Mouse (Mus musculus) megakaryocyte, embryonic 14.5 days (primary cell): ENCODE data around the gene Tbce.

Experiments
- FLI1 ChIP-seq: IDR thresholded peaks from 2 replicates; pipeline ENCODE4 v1.6.1; 2012; ENCODE audit warnings: low read length, inconsistent platforms, mixed read lengths
- GATA1 ChIP-seq: IDR thresholded peaks from 3 replicates; pipeline ENCODE4 v1.6.1; 2012; ENCODE audit warnings: mixed read lengths, low read length, inconsistent platforms, borderline replicate concordance

DNA sequence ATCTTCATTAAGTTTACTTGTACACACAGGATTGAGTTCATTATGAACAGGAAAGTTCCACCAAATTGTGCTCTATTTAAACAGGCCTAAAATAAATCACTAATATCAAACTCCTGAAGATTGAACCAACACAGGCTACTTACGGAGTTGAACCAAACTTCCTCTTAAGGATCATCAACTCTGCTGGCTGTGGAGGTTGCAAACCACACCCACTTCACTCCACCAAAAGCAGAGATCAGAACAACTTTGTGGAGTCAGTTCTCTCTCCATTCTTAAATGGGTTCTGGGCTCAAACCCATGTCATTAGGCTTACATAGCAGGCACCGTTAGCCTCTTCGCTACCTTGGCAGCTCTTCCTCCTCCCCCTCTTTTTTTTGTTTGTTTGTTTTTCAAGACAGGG is 20.6 kb downstream of the Tbce start:
- TF ChIP-seq GATA1 (no peak), FLI1 (no peak)
